Mouse (Mus musculus) E14TG2a.4 (cell line): ENCODE measurements around the gene Rpl26.

Experiments used
- H3K27me3 ChIP-seq: 2 replicates; pipeline ENCODE4 v1.6.1; 2014; ENCODE audit warnings: low read length, control low read depth; ENCODE audit not compliant: insufficient read depth
- H3K36me3 ChIP-seq: 2 replicates; pipeline ENCODE4 v1.6.1; 2014; ENCODE audit warnings: low read length, control low read depth; ENCODE audit not compliant: insufficient read depth
- H3K4me1 ChIP-seq: replicated peaks from 2 replicates; pipeline ENCODE4 v1.6.1; 2014; ENCODE audit warnings: low read depth, low read length, control low read depth
- H3K4me3 ChIP-seq: replicated peaks from 2 replicates; pipeline ENCODE4 v1.5.1; 2014; ENCODE audit warnings: mild to moderate bottlenecking, low read length
- H3K9me3 ChIP-seq: 2 replicates; pipeline ENCODE4 v1.6.1; 2014; ENCODE audit warnings: low read length, control low read depth
- CTCF ChIP-seq: conservative IDR thresholded peaks from 2 replicates; pipeline ENCODE4 v1.5.1; 2014; ENCODE audit warnings: low read length
- NANOG ChIP-seq: IDR thresholded peaks from 2 replicates; pipeline ENCODE4 v1.6.1; 2014; ENCODE audit warnings: borderline replicate concordance, low read length, mixed read lengths
- POU5F1 ChIP-seq: IDR thresholded peaks from 2 replicates; pipeline ENCODE4 v1.6.1; 2014; ENCODE audit warnings: low read length, borderline replicate concordance

The Rpl26 gene

DNA sequence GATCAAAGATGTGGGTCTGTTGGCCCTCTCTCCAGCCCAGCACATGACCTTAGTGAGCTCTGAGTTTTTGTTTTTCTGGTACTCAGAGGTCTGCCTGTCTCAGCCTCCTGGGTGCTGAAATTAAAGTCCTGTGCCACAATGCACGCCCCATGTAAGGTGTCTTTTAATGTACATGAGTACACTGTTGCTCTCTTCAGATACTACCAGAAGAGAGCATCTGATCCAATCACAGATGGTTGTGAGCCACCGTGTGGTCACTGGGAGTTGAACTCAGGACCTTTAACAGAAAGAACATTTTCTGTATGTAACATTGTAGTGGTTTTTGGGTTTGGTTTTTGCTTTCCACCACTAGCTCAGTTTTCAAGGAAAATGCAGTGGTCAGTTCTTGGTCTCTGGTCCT is 2.4 kb downstream of the Rpl26 start:
- Histone ChIP-seq H3K9me3 (no peaks in the 10 kb centered on the region), H3K4me3 (peak overlapping the region; percentile 95), H3K36me3 (peaks cover 56% of the 10 kb centered on the region), H3K4me1 (peaks cover 38% of the 10 kb centered on the region), H3K27me3 (peaks cover 10% of the 10 kb centered on the region)
- TF ChIP-seq NANOG, result no peak

DNA sequence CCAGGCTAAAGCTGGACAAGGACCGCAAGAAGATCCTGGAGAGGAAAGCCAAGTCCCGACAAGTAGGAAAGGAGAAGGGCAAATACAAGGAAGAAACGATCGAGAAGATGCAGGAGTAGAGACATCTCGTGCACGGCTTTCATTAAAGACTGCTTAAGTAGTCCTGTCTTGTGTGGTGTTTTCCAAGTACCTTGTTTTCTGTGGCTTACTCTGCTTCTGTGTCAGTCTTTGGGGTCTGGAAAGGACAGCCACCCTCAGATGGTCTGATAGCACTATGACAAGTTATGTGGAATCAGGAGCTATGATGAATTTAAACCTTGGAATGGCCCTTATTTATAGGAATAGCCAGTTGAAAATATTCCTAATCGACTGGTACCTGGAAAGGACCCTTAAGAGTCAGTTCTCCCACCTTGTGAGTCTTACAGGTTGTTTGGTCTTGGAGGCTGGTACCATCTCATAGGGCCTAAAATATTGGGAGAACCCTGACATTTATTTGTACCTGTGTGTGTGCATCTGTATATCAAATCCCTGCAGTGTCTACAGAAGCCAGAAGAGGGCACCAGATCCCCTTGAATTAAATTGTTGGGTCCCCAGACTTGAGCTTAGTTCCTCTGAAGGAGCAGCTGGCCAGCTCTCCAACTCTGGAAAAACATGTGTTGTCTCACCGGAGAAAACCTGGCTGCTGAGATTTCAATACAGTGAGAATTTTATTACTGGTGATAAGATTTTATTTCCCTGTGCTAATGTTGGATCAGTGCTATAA is 3.2 kb downstream of the Rpl26 start:
- Histone ChIP-seq H3K9me3 (no peaks in the 10 kb centered on the region), H3K36me3 (peaks cover 56% of the 10 kb centered on the region), H3K4me3 (peak overlapping the region; percentile 95), H3K4me1 (peaks cover 43% of the 10 kb centered on the region), H3K27me3 (peaks cover 5% of the 10 kb centered on the region)
- no peak for TF ChIP-seq NANOG
- TF ChIP-seq CTCF, result peak; percentile 77
- TF ChIP-seq POU5F1, result no peak

DNA sequence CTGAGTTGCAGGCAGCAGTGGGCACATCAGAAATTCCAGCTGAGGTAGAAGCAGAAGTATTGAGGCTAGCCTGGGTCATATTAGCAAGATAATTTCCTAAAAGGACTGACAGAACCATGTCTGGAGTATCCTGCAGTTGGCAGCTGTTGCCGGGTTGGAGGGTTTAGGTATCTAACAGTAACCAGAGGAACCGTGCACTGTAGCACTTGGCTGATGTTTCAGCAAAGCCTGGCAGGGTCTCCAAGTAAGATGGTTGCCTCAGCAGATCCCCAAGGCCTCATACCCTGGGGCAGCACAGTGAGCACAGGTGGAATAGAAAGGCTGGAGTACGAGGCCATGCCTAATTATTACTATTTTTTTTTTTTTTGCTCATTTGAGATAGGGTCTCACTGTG is 3.8 kb downstream of the Rpl26 start:
- H3K9me3 ChIP-seq, result no peaks in the 10 kb centered on the region
- no peak for TF ChIP-seq CTCF
- no peak for TF ChIP-seq NANOG
- no peak for TF ChIP-seq POU5F1
- peaks cover 43% of the 10 kb centered on the region for H3K4me1 ChIP-seq
- H3K36me3 ChIP-seq, result peaks cover 56% of the 10 kb centered on the region
- H3K27me3 ChIP-seq, result peaks cover under 1% of the 10 kb centered on the region
- H3K4me3 ChIP-seq, result no peak overlapping the region

DNA sequence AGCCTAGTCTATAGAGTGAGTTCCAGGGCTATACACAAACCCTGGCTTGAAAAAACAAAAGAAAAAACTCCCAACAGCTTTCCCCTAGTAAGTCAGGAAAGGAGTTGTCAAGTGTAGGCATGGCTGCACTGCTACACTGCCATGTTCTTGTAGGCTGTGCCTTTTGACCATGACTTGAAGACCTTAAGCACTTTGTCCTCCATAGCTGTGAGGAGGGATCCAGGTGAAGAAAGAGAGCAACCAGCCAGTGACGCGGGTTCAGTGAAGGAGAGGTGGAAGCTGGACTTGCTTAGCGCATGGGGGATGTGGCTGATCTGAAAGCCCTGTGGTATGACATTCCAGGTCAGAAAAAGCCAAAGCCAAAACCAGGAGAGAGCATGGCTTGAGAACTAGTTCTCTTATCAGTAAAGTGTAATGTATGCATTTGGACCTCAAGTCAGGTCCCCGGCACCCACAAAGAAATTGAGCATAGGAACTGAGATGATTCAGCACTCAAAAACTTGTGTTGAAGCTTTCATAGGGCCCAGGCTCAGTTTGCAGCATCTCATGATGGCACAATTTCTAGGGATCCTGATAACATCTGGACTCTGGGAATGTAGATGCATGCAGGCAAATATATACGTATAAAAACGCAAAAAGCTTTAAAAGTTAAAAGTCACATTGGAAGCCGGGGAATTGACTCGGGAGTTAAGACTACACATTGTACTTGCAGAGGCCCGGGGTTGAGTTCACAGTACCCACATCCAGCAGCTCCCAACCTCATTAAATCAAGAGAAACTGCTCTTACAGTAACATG is 4.5 kb downstream of the Rpl26 start:
- peaks cover 56% of the 10 kb centered on the region for H3K36me3 ChIP-seq
- H3K4me1 ChIP-seq, result peaks cover 41% of the 10 kb centered on the region
- no peaks in the 10 kb centered on the region for H3K27me3 ChIP-seq
- TF ChIP-seq NANOG, result no peak
- TF ChIP-seq POU5F1, result no peak
- no peak for TF ChIP-seq CTCF
- no peak overlapping the region for H3K4me3 ChIP-seq
- H3K9me3 ChIP-seq, result no peaks in the 10 kb centered on the region

DNA sequence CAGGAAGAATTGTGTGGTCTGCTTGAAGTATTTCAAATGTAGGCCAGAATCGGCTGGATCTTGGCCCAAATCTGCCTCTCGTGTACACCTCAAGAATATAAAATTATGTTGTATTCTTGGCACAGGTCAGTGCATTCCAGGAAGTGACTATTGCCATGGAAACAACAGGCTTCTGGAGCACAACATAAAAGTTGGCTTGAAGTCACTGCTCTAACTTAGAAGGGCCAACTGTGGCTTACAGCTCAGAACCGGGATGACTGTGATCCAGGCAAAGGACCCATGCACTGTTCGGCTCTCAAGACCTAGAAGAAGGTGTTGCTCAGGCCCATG is 5.0 kb downstream of the Rpl26 start:
- Histone ChIP-seq H3K36me3 (peaks cover 56% of the 10 kb centered on the region), H3K9me3 (no peaks in the 10 kb centered on the region), H3K4me1 (peaks cover 38% of the 10 kb centered on the region), H3K27me3 (no peaks in the 10 kb centered on the region), H3K4me3 (no peak overlapping the region)
- TF ChIP-seq CTCF (no peak), NANOG (no peak)

DNA sequence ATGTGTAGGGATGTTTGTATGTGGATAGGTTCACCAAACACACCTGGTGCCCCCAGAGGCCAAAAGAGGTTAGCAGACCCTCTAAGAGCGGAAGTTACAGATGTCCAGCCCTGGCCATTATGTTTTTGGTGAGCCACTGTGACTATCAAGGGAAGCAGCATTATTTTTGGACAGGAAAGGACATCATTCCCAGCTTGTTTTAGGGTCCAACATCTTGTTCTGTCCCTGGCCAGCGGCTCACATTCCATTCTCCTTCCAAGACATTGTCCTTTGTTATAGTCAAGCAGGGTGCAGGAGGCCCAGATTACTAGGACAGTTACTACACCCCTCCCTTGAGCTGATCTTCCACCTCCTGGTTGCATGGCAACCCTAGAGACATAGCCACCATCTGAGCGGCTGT is 5.9 kb downstream of the Rpl26 start:
- no peak for TF ChIP-seq POU5F1
- TF ChIP-seq CTCF, result no peak
- TF ChIP-seq NANOG, result no peak

DNA sequence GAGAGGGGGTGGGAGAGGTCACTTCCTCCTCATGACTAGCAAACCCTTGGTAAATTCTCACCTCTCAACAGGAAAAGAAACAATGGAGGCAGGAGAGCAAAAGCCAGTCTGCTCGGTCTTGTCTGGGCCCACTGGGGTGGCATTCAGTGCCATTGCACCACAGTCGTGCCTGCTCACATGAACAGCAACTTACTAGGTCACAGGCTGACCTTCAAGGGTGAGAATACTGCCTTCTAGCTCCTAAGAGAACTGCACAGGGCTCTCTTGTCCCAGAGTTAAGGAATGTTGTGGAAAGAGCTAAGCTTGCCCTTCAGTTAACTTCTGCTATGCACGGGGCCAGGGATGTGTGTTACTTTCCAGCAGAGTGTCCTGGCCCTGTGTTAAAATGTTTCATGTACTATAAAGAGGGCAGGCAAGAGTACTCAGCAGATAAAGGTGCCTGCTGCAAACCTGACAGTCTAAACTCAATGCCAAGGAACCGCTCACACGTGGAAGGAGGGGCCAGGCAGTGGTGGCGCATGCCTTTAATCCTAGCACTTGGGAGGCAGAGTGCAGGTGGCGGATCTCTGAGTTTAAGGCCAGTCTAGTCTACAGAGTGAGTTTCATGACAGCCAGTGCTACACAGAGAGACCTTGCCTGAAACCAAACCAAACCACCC is 7.6 kb downstream of the Rpl26 start:
- H3K9me3 ChIP-seq, result peaks cover 4% of the 10 kb centered on the region; the same call in 1 of the 2 replicates
- H3K4me3 ChIP-seq, result no peak overlapping the region
- H3K4me1 ChIP-seq, result peaks cover 34% of the 10 kb centered on the region
- H3K36me3 ChIP-seq, result peaks cover 33% of the 10 kb centered on the region
- TF ChIP-seq NANOG (no peak), CTCF (no peak), POU5F1 (no peak)
- H3K27me3 ChIP-seq, result peaks cover 6% of the 10 kb centered on the region

More for the DNA sequence above, 5.9 kb downstream of the Rpl26 start:
- H3K36me3 ChIP-seq, result peaks cover 50% of the 10 kb centered on the region
- H3K4me3 ChIP-seq, result no peak overlapping the region
- no peaks in the 10 kb centered on the region for H3K9me3 ChIP-seq
- H3K27me3 ChIP-seq, result peaks cover 5% of the 10 kb centered on the region
- H3K4me1 ChIP-seq, result peaks cover 46% of the 10 kb centered on the region

DNA sequence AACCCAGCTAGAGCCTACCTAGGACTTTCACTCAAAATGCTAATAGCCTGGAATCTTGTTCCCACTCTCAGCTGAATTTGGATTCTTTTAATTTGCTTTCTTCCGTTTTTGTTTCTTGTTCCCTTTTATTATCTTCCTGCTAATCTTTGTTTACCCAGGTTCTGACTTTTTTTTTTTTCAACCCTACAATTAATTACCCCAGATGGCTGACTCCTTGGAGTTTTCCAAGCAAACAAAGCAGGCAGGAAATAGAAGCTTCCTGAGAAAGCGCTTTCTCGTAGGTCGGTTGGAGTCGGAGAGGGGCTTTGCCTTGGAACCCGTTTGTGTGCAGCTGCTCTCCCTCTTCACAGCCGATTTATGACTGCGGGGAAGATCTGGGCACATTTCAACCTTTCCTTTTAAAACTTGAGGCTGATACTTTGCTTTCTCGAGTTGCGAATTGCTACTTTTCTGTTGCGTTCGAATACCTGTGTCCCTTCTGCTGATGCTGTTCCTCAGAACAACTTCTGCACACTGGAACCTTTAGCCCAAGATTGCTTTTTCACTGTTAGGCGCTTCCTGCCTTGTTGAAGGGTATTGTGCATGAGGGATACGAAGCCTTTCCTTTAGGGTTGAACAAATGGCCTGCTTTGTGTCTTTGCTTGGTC is 10.3 kb downstream of the Rpl26 start:
- Histone ChIP-seq H3K4me3 (no peak overlapping the region), H3K4me1 (peaks cover 16% of the 10 kb centered on the region), H3K27me3 (peaks cover 6% of the 10 kb centered on the region), H3K9me3 (peaks cover 4% of the 10 kb centered on the region; the same call in 1 of the 2 replicates), H3K36me3 (peaks cover 6% of the 10 kb centered on the region)
- TF ChIP-seq NANOG (no peak), CTCF (no peak), POU5F1 (no peak)
